Mouse (Mus musculus) intestine, postnatal 0 days (tissue): ENCODE measurements around the gene C77080. TPM values are rescaled to one million over a fixed set of nuclear protein-coding genes. Genes with fewer than 3 reads are reported as not detected.
A peak's percentile ranks its signal among the peaks of the same experiment; 100 is the strongest.

Experiments used
- ATAC-seq: fragments of 200-750 bp; cut with Nextera tagmentation; 2 replicates; pipeline ENCODE4 v1.8.0; 2017; ENCODE audit warnings: mild to moderate bottlenecking, moderate TSS enrichment, moderate library complexity
- H3K27ac ChIP-seq: fragments of 300-500 bp; sonication (generic); 2 replicates; pipeline ENCODE4 v1.5.1; 2014; ENCODE audit warnings: mild to moderate bottlenecking, low read depth, low read length, moderate library complexity
- H3K27me3 ChIP-seq: fragments of 300-500 bp; sonication (generic); replicated peaks from 2 replicates; pipeline ENCODE4 v1.6.1; 2014; ENCODE audit warnings: low read length, mixed read lengths; ENCODE audit not compliant: control insufficient read depth, insufficient read depth
- H3K36me3 ChIP-seq: fragments of 300-500 bp; sonication (generic); 2 replicates; pipeline ENCODE4 v1.6.1; 2014; ENCODE audit warnings: mild to moderate bottlenecking, moderate library complexity; ENCODE audit not compliant: control insufficient read depth, insufficient read depth
- H3K4me1 ChIP-seq: fragments of 300-500 bp; sonication (generic); replicated peaks from 2 replicates; pipeline ENCODE4 v1.6.1; 2014; ENCODE audit warnings: antibody characterized with exemption, low read length, mixed read lengths; ENCODE audit not compliant: control insufficient read depth, insufficient read depth
- H3K4me2 ChIP-seq: fragments of 300-500 bp; sonication (generic); replicated peaks from 2 replicates; pipeline ENCODE4 v1.6.1; 2014; ENCODE audit warnings: low read depth, mild to moderate bottlenecking, moderate library complexity
- H3K4me3 ChIP-seq: fragments of 300-500 bp; sonication (generic); 2 replicates; pipeline ENCODE4 v1.5.1; 2014; ENCODE audit warnings: low read depth, low read length
- H3K9ac ChIP-seq: fragments of 300-500 bp; sonication (generic); 2 replicates; pipeline ENCODE4 v1.6.1; 2014; ENCODE audit warnings: mild to moderate bottlenecking, low read depth, low read length
- H3K9me3 ChIP-seq: fragments of 300-500 bp; sonication (generic); 2 replicates; pipeline ENCODE4 v1.6.1; 2016; ENCODE audit warnings: mixed run types; ENCODE audit not compliant: control insufficient read depth
- CTCF ChIP-seq: sonication (generic); IDR thresholded peaks from 2 replicates; pipeline ENCODE4 v1.5.1; 2016; ENCODE audit warnings: low read depth, mild to moderate bottlenecking, control low read depth, antibody characterized with exemption, moderate library complexity
- WGBS: fragments of 180-500 bp; shearing (Covaris S2); extraction: QIAGEN DNeasy Blood & Tissue Kit; methylation state at CpG from one replicate; pipeline ENCODE4 v1.1.7; 2014; 5-methylcytosine and 5-hydroxymethylcytosine counted together
- polyA plus RNA-seq: library from polyadenylated mRNA; unstranded; fragments of >200 nt; fragmentation: Nextera tagmentation; extraction: Ambion mirVana; gene quantifications from 2 replicates; pipeline ENCODE4 v1.2.1, GENCODE M21; 2015

Gene C77080
- polyA plus RNA-seq, 1 experiment from 2014 or later, result 14.3 TPM

DNA sequence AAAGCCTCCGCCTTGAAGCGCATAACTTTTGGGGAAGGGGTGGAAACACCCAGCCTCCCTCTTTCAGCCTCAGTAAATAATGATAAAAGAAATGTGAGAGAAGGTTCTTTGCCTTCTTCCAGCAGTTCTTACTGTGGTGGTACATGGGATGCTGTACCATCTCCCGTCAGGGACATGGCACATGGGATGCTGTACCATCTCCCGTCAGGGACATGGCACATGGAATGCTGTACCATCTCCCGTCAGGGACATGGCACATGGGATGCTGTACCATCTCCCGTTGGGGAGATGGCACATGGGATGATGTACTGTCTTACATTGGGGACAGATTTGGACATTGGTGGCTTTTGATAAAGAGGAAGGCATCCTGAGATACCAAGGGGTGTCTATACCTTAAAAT, 63.7 kb downstream of the C77080 start:
- no peak overlapping the region for H3K4me3 ChIP-seq
- no peak for ATAC-seq
- H3K4me2 ChIP-seq, result no peak overlapping the region
- no peaks in the 10 kb centered on the region for H3K27me3 ChIP-seq
- H3K9ac ChIP-seq, result no peak overlapping the region
- H3K36me3 ChIP-seq, result peaks cover 53% of the 10 kb centered on the region
- H3K27ac ChIP-seq, result no peak overlapping the region
- 99% methylated on average over 6 of the region's 6 CpGs for WGBS
- no peaks in the 10 kb centered on the region for H3K4me1 ChIP-seq
- no peaks in the 10 kb centered on the region for H3K9me3 ChIP-seq
- TF ChIP-seq CTCF, result no peak

DNA sequence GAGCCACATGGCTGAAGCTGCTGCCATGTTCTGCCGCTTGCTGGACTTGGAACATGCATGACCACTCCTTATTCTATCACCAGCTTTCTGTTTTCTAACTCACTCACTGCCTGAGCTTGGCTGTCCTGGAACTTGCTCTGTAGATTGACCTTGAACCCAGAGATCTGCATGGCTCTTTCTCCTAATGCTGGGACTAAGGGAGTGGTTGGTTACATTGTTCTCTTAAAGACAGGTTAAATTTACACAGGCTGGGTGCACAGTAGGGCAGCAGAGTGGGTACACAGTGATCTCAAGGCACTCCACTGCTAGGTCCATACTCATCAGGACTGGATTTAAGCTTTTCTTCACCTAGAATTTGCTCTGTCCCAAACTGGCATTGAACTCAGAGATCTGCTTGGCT, 66.9 kb downstream of the C77080 start:
- ATAC-seq, result no peak
- no peak overlapping the region for H3K9ac ChIP-seq

DNA sequence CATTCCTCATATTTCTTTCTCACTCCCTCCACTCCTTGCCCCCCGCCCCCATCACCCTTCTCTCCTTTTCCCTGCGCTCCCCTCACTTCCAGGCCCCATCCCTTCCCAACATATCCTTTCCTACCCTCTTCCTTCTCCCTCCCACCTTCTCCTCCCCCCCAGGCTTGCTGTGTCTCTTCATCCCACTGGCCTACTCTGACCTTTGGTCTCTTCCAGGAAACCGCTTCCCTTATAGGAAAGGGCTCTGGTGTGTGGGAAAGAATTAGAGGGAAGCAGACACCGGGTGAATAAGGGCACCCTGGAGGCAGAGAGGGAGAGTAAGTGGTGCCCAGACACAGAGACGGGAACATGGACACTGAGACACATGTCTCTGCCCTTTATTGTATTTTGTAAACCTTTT, 69.5 kb downstream of the C77080 start:
- Histone ChIP-seq H3K27ac (no peak overlapping the region), H3K36me3 (peaks cover 13% of the 10 kb centered on the region), H3K9me3 (no peaks in the 10 kb centered on the region), H3K27me3 (no peaks in the 10 kb centered on the region), H3K4me1 (0 out of 2 replicates have a peak, but pooled peaks cover 6% of the 10 kb centered on the region), H3K4me3 (no peak overlapping the region), H3K4me2 (peak overlapping the region; percentile 74), H3K9ac (no peak overlapping the region)
- TF ChIP-seq CTCF, result no peak
- no peak for ATAC-seq
- 59% methylated on average over 5 of the region's 5 CpGs for WGBS

More for the DNA sequence above, 66.9 kb downstream of the C77080 start:
- TF ChIP-seq CTCF, result no peak
- WGBS, result 37% methylated on average over 1 of the region's 1 CpGs
- H3K4me3 ChIP-seq, result no peak overlapping the region
- H3K27me3 ChIP-seq, result no peaks in the 10 kb centered on the region
- H3K4me2 ChIP-seq, result no peak overlapping the region
- no peaks in the 10 kb centered on the region for H3K9me3 ChIP-seq
- no peak overlapping the region for H3K27ac ChIP-seq
- 0 out of 2 replicates have a peak, but pooled peaks cover 6% of the 10 kb centered on the region for H3K4me1 ChIP-seq
- H3K36me3 ChIP-seq, result peaks cover 29% of the 10 kb centered on the region

DNA sequence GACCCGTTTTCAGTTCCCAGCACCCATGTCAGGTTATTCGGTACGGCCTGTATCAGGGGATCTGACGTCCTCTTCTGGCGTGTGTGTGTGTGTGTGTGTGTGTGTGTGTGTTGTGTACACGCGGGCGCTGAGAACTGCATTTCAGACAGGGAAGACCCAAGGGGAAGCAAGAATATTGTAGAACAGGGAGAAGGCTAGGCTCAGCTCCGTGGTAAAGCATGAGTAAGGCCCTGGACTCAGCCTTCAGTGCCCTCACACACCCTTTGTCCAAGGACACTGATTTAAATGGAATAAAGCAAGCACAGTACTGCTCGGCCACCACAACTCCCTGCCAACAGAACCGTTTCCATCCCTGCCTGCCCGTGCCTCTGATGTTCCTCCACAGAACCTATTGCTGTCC, 70.7 kb downstream of the C77080 start:
- no peaks in the 10 kb centered on the region for H3K9me3 ChIP-seq
- peak overlapping the region; percentile 47 for H3K9ac ChIP-seq
- H3K4me2 ChIP-seq, result peak overlapping the region; percentile 74
- 2% methylated on average over 12 of the region's 12 CpGs for WGBS
- TF ChIP-seq CTCF, result 0 out of 2 replicates have a peak, but pooled peaks have one; percentile 4
- peak overlapping the region; percentile 76 for H3K27ac ChIP-seq
- no peaks in the 10 kb centered on the region for H3K27me3 ChIP-seq
- peaks cover 6% of the 10 kb centered on the region; the same call in 1 of the 2 replicates for H3K36me3 ChIP-seq
- ATAC-seq, result no peak
- H3K4me3 ChIP-seq, result peak overlapping the region; percentile 89
- 0 out of 2 replicates have a peak, but pooled peaks cover 6% of the 10 kb centered on the region for H3K4me1 ChIP-seq

DNA sequence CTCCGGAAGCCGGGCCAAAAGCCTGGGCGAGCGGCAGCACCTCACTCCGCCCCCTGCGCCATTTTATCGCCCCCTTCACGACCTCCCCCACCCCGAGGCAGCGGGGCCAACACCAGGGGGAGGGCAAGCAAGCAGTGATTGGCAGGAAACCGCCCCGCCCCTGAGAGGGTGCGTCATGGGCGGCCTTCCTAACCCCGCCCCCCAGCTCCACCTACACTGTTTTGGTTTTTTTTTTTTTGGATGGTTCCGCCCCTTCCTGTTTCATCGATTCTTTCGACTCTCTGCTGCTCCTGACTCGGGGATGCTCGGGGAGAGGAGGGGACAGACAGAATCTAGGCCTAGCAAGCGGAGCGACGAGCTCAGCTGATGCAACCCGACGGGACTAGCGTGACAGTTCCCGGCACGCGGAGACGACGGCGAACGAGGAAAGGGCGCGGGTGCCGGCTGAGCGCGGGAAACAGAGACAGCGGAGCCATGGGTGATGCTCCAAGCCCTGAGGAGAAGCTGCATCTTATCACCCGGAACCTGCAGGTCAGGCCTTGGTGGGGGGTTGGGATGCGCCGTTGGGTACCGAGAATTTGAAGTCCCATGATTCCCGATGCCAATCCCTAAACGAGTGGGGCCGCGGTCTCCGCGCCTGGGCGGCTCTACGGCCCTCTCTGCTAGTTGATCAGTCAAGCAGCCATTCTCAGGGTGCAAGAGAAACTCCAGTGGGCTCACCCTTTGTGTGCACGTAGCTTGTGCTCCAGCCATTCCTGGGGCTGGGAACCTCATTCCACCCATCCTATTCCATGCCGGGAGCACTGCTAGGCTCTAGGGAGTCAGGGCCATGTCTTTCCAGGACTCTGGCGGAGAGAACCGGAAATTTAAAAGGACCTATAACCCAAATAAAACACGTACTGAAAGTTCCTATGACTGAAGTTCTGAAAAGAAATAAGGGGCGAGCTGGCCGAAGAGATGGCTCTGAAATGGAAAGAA, 71.4 kb downstream of the C77080 start, which contains the start of the genes S100pbp and Yars:
Gene S100pbp, minus strand, starts transcription at position 186 of the 978 bp plus-strand sequence.
Gene Yars, plus strand, starts transcription at position 219 of the 978 bp plus-strand sequence.
- peak within 1 kb of the TSS; percentile 72 for H3K9ac ChIP-seq
- peak; percentile 89 for ATAC-seq
- no peaks in the 10 kb centered on the region for H3K9me3 ChIP-seq
- WGBS, result under 1% methylated on average over 58 of the region's 58 CpGs
- TF ChIP-seq CTCF, result peak; percentile 59
- H3K4me2 ChIP-seq, result peak within 1 kb of the TSS; percentile 74
- H3K27me3 ChIP-seq, result no peaks in the 10 kb centered on the region
- peak within 1 kb of the TSS; percentile 89 for H3K4me3 ChIP-seq
- H3K36me3 ChIP-seq, result no peaks in the 10 kb centered on the region; the same call in 1 of the 2 replicates
- 0 out of 2 replicates have a peak, but pooled peaks cover 6% of the 10 kb centered on the region for H3K4me1 ChIP-seq
- H3K27ac ChIP-seq, result peak within 1 kb of the TSS; percentile 87
